Comparison of ENCODE assay signal across 8 mouse cellular contexts in genomic region chr16:16828757-16829615, GRCm38 (mm10). TPM values are rescaled to one million over a fixed set of nuclear protein-coding genes. Genes with fewer than 3 reads are reported as not detected.
DNase-seq lines count a peak whose midpoint lies in the region; ATAC-seq and TF ChIP-seq lines count a peak whose summit lies in the region.

TSS of gene Spag6l (minus strand) at chr16:16829456.

- H3K27ac ChIP-seq in intestine, embryonic 14.5 days (ENCODE audit: low read depth): no peak within 1 kb of the TSS

- peak within 1 kb of the TSS; percentile 82 for H3K4me2 ChIP-seq in intestine, embryonic 14.5 days (ENCODE audit: low read length)

- no peaks in the 10 kb centered on the region for H3K9me3 ChIP-seq in G1E (replicated peaks)
- H3K9me3 ChIP-seq in intestine, embryonic 14.5 days (ENCODE audit: control insufficient read depth, low read length): no peaks in the 10 kb centered on the region

- peaks cover 8% of the 10 kb centered on the region for H3K4me1 ChIP-seq in G1E (ENCODE audit: insufficient read depth, low read depth, low read length)
- no peaks in the 10 kb centered on the region; the same call in 1 of the 2 replicates for H3K4me1 ChIP-seq in intestine, embryonic 14.5 days (replicated peaks; ENCODE audit: control insufficient read depth, insufficient read depth, low read length)

- peak within 1 kb of the TSS; percentile 25; the same call in 1 of the 2 replicates for H3K9ac ChIP-seq in intestine, embryonic 14.5 days (ENCODE audit: low read length)

- no peak; the same call in 1 of the 2 replicates for ATAC-seq in G1E (ENCODE audit: extremely low read depth, insufficient number of reproducible peaks, low FRiP score, poor library complexity, severe bottlenecking)
- ATAC-seq in intestine, embryonic 14.5 days (replicated peaks; ENCODE audit: low FRiP score, low TSS enrichment, low read depth): peak; percentile 89
- peak; percentile 93 for ATAC-seq in megakaryocyte, adult 5-6 weeks (ENCODE audit: poor library complexity, severe bottlenecking)

- TF ChIP-seq POLR2A in brain, embryonic 14.5 days (IDR thresholded peaks at IDR 0.05; ENCODE audit: borderline replicate concordance, extremely low read depth, insufficient read depth, insufficient read length, poor library complexity, severe bottlenecking): no peak

- H3K4me3 ChIP-seq in G1E (ENCODE audit: low read depth, low read length): peak within 1 kb of the TSS; percentile 54; the same call in 1 of the 2 replicates
- peak within 1 kb of the TSS; percentile 38 for H3K4me3 ChIP-seq in intestine, embryonic 14.5 days (ENCODE audit: low read depth, low read length)

- no peaks in the 10 kb centered on the region for H3K36me3 ChIP-seq in G1E (replicated peaks)
- H3K36me3 ChIP-seq in intestine, embryonic 14.5 days (ENCODE audit: control insufficient read depth, insufficient read depth, low read length): no peaks in the 10 kb centered on the region

- DNase-seq in G1E (ENCODE audit: low spot score) (no peak), MN1 (ENCODE audit: low spot score) (no peak)
- DNase-seq in brain, embryonic 14.5 days (ENCODE audit: low read depth): peak; percentile 89
- DNase-seq in forelimb bud, embryonic 11.5 days (ENCODE audit: low read depth, low spot score): peak; percentile 79
- peak; percentile 80 for DNase-seq in intestine, embryonic 14.5 days (ENCODE audit: low spot score)
- DNase-seq in left cerebral cortex, postnatal 10 days (ENCODE audit: extremely low spot score in 1 of 2, low spot score in 2 of 2): peak; percentile 65 to 80
- peak; percentile 54 to 65 for DNase-seq in right cerebral cortex, adult 2 months (ENCODE audit: low spot score in 2 of 2)

- peaks cover 7% of the 10 kb centered on the region for H3K27me3 ChIP-seq in G1E (ENCODE audit: insufficient read depth, low read length)
- H3K27me3 ChIP-seq in intestine, embryonic 14.5 days (replicated peaks; ENCODE audit: control insufficient read depth, insufficient read depth, low read length): no peaks in the 10 kb centered on the region

- TF ChIP-seq CTCF in G1E (IDR thresholded peaks at IDR 0.05; ENCODE audit: low read depth, low read length): no peak
- peak; percentile 52; the same call in 1 of the 2 replicates for TF ChIP-seq CTCF in brain, embryonic 14.5 days (IDR thresholded peaks at IDR 0.05; ENCODE audit: borderline replicate concordance, extremely low read depth, insufficient read depth, insufficient read length)

- WGBS in intestine, embryonic 14.5 days: 7% methylated on average over 33 of the region's 33 CpGs

- intact Hi-C loops in left cerebral cortex, postnatal 10 days (cut with DNase I): no loop called here

RNA-seq across cellular contexts. Expression of gene Spag6l, which starts in this region (rescaled TPM):
- total RNA-seq in G1E (2014; fragmentation: Nextera tagmentation) (not detected in 2 replicates), G1E (2017) (0.12 and 0.16 TPM in 2 replicates)
- polyA plus RNA-seq in G1E (2012): not detected in 2 replicates
- 7.6 and 9.4 TPM in 2 replicates for polyA plus RNA-seq in brain, embryonic 14.5 days (2012; rRNA removed)
- polyA plus RNA-seq in intestine, embryonic 14.5 days (2014; fragmentation: Nextera tagmentation; extraction: Ambion mirVana): 0.16 and 0.34 TPM in 2 replicates
- 10 to 100 TPM; 10.5 to 11.0 TPM for total RNA-seq in left cerebral cortex, postnatal 10 days (2021)
- total RNA-seq in megakaryocyte, adult 5-6 weeks (2015): not detected in 2 replicates
- total RNA-seq in megakaryocyte, adult 5-6 weeks (2017): not detected in 2 replicates

Comparison
In these comparisons a context has a peak if more than half of its experiments do, and no peak if none do; other contexts are left out.
1. RNA of gene Spag6l (total RNA-seq): 10.5 to 11.0 TPM in left cerebral cortex, postnatal 10 days; 0.12 to 0.16 TPM in G1E and not detected in megakaryocyte, adult 5-6 weeks; every median in the first group is over 4 times any median in the second.
2. Peak in DNase-seq, ATAC-seq, H3K4me3 ChIP-seq, H3K9ac ChIP-seq and H3K4me2 ChIP-seq in intestine, embryonic 14.5 days; RNA of the gene not detected or under 1 TPM.
3. Peak in ATAC-seq in megakaryocyte, adult 5-6 weeks; RNA of the gene not detected or under 1 TPM.
4. DNase-seq: peak in brain, embryonic 14.5 days (single experiment), forelimb bud, embryonic 11.5 days (single experiment), left cerebral cortex, postnatal 10 days (2 of 2) and right cerebral cortex, adult 2 months (2 of 2); none in G1E (single experiment) and MN1 (single experiment).